Mouse (Mus musculus) lung, embryonic 14.5 days (tissue): ENCODE measurements around the gene Rfx4. TPM values are rescaled to one million over a fixed set of nuclear protein-coding genes. Genes with fewer than 3 reads are reported as not detected.
A peak's percentile ranks its signal among the peaks of the same experiment; 100 is the strongest.

ENCODE experiments used
- ATAC-seq: fragments of 200-750 bp; cut with Nextera tagmentation; 2 replicates; pipeline ENCODE4 v1.8.0; 2017; ENCODE audit warnings: mild to moderate bottlenecking, moderate TSS enrichment, moderate library complexity; ENCODE audit not compliant: insufficient read depth
- DNase-seq: peaks from one replicate; pipeline ENCODE4 v3.0.0-alpha.2; 2015
- H3K27ac ChIP-seq: fragments of 300-500 bp; sonication (generic); 2 replicates; pipeline ENCODE4 v1.5.1; 2014; ENCODE audit warnings: low read depth, mild to moderate bottlenecking, moderate library complexity
- H3K27me3 ChIP-seq: fragments of 300-500 bp; sonication (generic); 2 replicates; pipeline ENCODE4 v1.6.1; 2014; ENCODE audit warnings: low read length, control low read depth; ENCODE audit not compliant: insufficient read depth
- H3K36me3 ChIP-seq: fragments of 300-500 bp; sonication (generic); 2 replicates; pipeline ENCODE4 v1.6.1; 2014; ENCODE audit warnings: control low read depth; ENCODE audit not compliant: insufficient read depth
- H3K4me1 ChIP-seq: fragments of 300-500 bp; sonication (generic); 2 replicates; pipeline ENCODE4 v1.6.1; 2014; ENCODE audit warnings: antibody characterized with exemption, control low read depth; ENCODE audit not compliant: insufficient read depth
- H3K4me2 ChIP-seq: fragments of 300-500 bp; sonication (generic); 2 replicates; pipeline ENCODE4 v1.6.1; 2014; ENCODE audit warnings: mild to moderate bottlenecking
- H3K4me3 ChIP-seq: fragments of 300-500 bp; sonication (generic); 2 replicates; pipeline ENCODE4 v1.5.1; 2014; ENCODE audit warnings: low read depth, low read length
- H3K9ac ChIP-seq: fragments of 300-500 bp; sonication (generic); 2 replicates; pipeline ENCODE4 v1.6.1; 2014
- H3K9me3 ChIP-seq: fragments of 300-500 bp; sonication (generic); 2 replicates; pipeline ENCODE4 v1.6.1; 2016; ENCODE audit warnings: low read depth, low read length, control low read depth
- CTCF ChIP-seq: IDR thresholded peaks from 2 replicates; pipeline ENCODE4 v1.5.1; 2016; ENCODE audit warnings: antibody characterized with exemption, low read depth
- WGBS: fragments of 180-500 bp; shearing (Covaris S2); extraction: QIAGEN DNeasy Blood & Tissue Kit; methylation state at CpG from one replicate; pipeline ENCODE4 v1.1.7; 2014; 5-methylcytosine and 5-hydroxymethylcytosine counted together
- polyA plus RNA-seq: library from polyadenylated mRNA; unstranded; fragments of >200 nt; fragmentation: Nextera tagmentation; extraction: Ambion mirVana; gene quantifications from 2 replicates; pipeline ENCODE4 v1.2.1, GENCODE M21; 2014

The Rfx4 gene
- polyA plus RNA-seq, 1 experiment from 2014 or later = not detected

DNA sequence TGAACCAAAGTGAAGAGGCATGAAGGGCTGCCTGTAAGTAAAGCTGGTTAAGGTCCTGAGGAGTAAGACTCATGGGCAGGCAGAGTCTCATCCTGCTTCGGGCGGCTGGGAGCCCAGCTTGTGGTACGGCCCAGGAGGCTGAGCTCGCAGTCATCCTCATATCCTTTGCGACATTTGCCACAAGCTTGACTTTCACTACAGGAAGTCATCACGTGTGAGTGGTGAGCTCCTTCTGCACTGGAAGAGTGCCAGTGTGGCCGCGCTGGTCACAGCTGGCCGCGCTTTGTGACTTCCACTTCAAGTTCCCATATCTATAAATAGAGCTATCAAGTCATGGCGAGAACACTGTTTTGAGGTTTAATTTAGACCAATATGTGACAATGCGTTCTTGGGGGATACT is 18.7 kb downstream of the Rfx4 start:
- H3K27me3 ChIP-seq = no peaks in the 10 kb centered on the region
- no peak overlapping the region for H3K27ac ChIP-seq
- H3K4me1 ChIP-seq = peaks cover 8% of the 10 kb centered on the region; the same call in 1 of the 2 replicates
- peak; percentile 84 for ATAC-seq
- TF ChIP-seq CTCF = no peak
- DNase-seq = peak; percentile 86
- no peak overlapping the region for H3K9ac ChIP-seq
- H3K4me2 ChIP-seq = no peak overlapping the region
- no peaks in the 10 kb centered on the region for H3K9me3 ChIP-seq
- no peak overlapping the region for H3K4me3 ChIP-seq
- WGBS = 50% methylated on average over 12 of the region's 12 CpGs
- no peaks in the 10 kb centered on the region for H3K36me3 ChIP-seq

DNA sequence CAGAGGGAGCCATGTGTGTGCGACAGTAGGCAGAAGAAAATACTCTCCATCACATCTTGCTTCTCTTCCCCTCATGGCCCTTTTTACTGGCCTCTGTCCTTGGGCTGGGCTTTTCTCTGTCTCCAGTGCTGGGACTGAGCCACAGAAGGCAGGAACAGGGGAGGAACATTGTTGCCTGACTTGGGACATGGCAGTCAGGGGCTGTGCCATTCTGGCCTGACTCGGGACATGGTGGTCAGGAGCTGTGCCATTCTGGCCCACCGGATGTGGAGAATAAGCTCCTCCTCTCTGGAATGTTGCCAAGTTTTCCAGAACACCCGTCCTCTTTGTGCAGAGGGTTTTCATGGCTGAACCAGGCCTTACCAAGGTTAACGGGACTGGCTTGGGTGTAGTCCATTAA is 21.2 kb downstream of the Rfx4 start:
- no peak for TF ChIP-seq CTCF
- DNase-seq = no peak
- no peaks in the 10 kb centered on the region for H3K9me3 ChIP-seq
- H3K27me3 ChIP-seq = no peaks in the 10 kb centered on the region
- H3K4me3 ChIP-seq = no peak overlapping the region
- no peak overlapping the region for H3K27ac ChIP-seq
- H3K4me1 ChIP-seq = peaks cover 8% of the 10 kb centered on the region; the same call in 1 of the 2 replicates
- H3K9ac ChIP-seq = no peak overlapping the region
- no peak overlapping the region for H3K4me2 ChIP-seq
- 57% methylated on average over 5 of the region's 5 CpGs for WGBS
- no peak for ATAC-seq
- no peaks in the 10 kb centered on the region for H3K36me3 ChIP-seq

DNA sequence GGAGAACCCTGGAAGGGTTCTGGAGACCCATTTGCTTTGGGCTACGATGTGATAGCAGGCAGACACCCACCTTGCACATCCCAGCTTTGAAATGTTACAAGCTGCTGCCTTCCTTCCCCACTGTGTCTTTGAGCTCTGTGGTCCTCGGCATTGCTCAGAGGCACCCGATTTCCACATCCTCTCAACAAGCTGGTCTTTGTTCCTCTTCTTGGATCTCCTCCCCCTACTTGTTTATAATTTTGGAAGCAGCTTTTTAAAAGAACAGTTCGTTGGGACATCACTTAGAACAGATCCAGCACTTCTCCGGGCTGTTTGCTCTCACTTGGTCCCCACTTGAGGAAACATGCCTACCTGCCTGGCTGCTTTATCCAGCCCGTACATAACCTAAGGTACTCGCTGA is 22.1 kb downstream of the Rfx4 start:
- Histone ChIP-seq H3K9me3 (no peaks in the 10 kb centered on the region), H3K4me1 (peaks cover 8% of the 10 kb centered on the region; the same call in 1 of the 2 replicates), H3K27ac (no peak overlapping the region), H3K4me3 (no peak overlapping the region), H3K4me2 (no peak overlapping the region), H3K36me3 (no peaks in the 10 kb centered on the region), H3K9ac (no peak overlapping the region), H3K27me3 (no peaks in the 10 kb centered on the region)
- WGBS = 61% methylated on average over 7 of the region's 7 CpGs
- ATAC-seq = no peak
- DNase-seq = no peak
- no peak for TF ChIP-seq CTCF

DNA sequence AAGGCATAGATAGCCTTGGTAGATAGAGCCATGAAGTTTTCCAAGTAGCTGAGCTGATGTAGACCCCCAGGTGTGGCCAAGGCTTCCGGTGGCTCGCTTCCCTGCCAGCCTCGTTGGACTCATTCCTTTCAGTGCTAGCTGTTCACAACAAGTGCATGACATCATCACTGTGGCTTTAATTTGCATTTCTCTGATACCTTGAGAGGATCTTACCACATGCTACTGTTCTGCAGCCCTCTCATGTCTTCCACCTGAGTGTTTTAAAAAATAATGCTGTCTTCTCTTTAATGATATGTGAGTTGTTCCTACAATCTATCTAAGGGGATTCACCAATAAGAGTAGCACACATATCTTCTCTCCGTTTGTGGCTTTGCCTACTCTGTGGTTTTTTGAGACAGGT is 25.0 kb downstream of the Rfx4 start:
- H3K4me1 ChIP-seq = no peaks in the 10 kb centered on the region
- DNase-seq (no peak), ATAC-seq (no peak)
- no peaks in the 10 kb centered on the region for H3K27me3 ChIP-seq
- H3K4me3 ChIP-seq = no peak overlapping the region
- 79% methylated on average over 4 of the region's 4 CpGs for WGBS
- H3K36me3 ChIP-seq = no peaks in the 10 kb centered on the region
- TF ChIP-seq CTCF = no peak
- no peak overlapping the region for H3K27ac ChIP-seq
- H3K9ac ChIP-seq = no peak overlapping the region
- H3K9me3 ChIP-seq = no peaks in the 10 kb centered on the region
- H3K4me2 ChIP-seq = no peak overlapping the region

DNA sequence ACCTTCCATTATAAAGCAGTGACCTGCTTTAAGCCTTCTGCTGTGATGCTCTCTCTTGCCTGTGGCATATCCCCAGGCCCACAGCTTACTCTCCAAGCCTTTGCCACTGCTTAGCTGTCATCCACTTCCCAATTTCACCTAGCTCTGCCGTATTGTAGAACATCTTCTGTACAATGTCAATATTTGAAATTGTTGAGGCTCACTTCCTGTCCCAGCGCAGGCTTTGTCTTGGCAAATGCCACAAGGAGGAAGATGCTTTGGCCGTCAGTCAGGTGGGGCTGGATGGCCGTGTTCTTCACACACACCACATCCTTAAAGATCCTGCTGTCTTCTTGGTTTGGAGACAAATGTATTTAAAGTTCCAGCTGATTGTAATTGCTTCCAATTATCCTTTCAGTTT is 29.5 kb downstream of the Rfx4 start:
- Histone ChIP-seq H3K4me1 (no peaks in the 10 kb centered on the region), H3K27ac (no peak overlapping the region), H3K4me2 (no peak overlapping the region), H3K27me3 (no peaks in the 10 kb centered on the region), H3K36me3 (no peaks in the 10 kb centered on the region), H3K4me3 (no peak overlapping the region), H3K9me3 (no peaks in the 10 kb centered on the region), H3K9ac (no peak overlapping the region)
- WGBS = 50% methylated on average over 4 of the region's 4 CpGs
- DNase-seq (no peak), ATAC-seq (no peak)
- no peak for TF ChIP-seq CTCF

DNA sequence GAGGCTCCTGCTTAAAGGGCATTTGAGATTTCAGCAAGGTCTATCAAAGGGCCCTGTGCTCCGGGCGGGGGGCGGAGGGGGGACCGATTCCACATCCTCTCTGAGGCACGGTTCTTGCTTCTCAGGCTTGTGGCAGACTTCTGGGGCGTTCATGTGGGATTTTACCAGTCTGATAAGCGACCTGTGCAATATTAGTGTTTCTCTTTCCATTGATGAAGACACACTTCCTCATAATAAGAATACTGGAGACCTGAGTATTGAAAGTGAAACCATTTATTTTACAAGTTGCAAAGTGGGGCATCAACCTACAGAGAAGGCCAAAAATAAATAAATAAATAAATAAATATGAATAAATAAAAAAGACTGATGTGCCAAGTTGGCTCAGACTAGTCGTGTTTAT is 34.5 kb downstream of the Rfx4 start:
- TF ChIP-seq CTCF = no peak
- Histone ChIP-seq H3K9ac (no peak overlapping the region), H3K27me3 (no peaks in the 10 kb centered on the region), H3K4me1 (no peaks in the 10 kb centered on the region), H3K4me2 (no peak overlapping the region), H3K9me3 (no peaks in the 10 kb centered on the region), H3K4me3 (no peak overlapping the region), H3K36me3 (no peaks in the 10 kb centered on the region), H3K27ac (no peak overlapping the region)
- WGBS = 81% methylated on average over 8 of the region's 8 CpGs
- no peak for ATAC-seq
- no peak for DNase-seq

DNA sequence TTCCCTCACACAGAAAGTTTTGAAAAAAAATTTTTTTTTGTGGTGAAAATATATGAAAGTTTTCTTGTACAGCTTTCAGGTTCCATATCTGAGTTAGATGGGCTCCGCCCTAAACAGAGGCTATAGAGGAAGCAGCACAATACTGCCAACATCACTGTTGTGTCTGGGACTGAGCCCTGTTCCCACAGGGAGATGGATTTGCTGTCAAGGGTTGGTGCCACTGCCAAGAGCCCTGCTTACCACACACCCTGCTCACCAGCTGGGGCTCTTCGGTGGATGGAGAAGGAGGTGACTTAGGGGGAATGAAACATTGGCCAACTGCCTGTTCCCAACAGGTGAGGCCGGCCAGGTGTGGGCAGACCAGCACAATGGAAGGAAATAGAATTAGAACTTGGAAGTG is 35.3 kb downstream of the Rfx4 start:
- no peak for TF ChIP-seq CTCF
- Histone ChIP-seq H3K4me2 (no peak overlapping the region), H3K27ac (no peak overlapping the region), H3K27me3 (no peaks in the 10 kb centered on the region), H3K36me3 (no peaks in the 10 kb centered on the region), H3K4me3 (no peak overlapping the region), H3K4me1 (no peaks in the 10 kb centered on the region), H3K9ac (no peak overlapping the region), H3K9me3 (no peaks in the 10 kb centered on the region)
- WGBS = 80% methylated on average over 3 of the region's 3 CpGs
- DNase-seq (no peak), ATAC-seq (no peak)

DNA sequence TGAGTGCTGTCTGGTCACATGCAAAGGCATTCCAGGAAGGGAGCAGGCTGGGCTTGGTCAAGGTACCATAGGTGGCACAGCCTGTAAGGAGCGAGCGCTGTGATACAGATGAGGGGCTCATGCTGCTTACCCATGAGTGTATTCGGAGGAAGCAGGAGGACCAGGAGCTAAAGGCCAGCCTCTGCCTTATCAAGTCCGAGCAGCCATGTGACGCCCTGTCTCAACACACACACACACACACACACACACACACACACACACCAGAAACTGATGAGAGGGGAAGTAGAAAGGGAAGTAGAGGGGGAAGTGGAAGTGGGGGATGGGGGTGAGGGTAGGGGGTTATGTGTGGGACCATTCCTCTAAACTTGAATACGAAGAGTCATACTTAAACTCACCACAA is 45.7 kb downstream of the Rfx4 start:
- H3K36me3 ChIP-seq = no peaks in the 10 kb centered on the region
- H3K4me1 ChIP-seq = no peaks in the 10 kb centered on the region
- H3K4me2 ChIP-seq = no peak overlapping the region
- ATAC-seq (no peak), DNase-seq (no peak)
- TF ChIP-seq CTCF = no peak
- H3K27me3 ChIP-seq = no peaks in the 10 kb centered on the region
- H3K9ac ChIP-seq = no peak overlapping the region
- H3K27ac ChIP-seq = no peak overlapping the region
- H3K4me3 ChIP-seq = no peak overlapping the region
- 65% methylated on average over 6 of the region's 6 CpGs for WGBS
- no peaks in the 10 kb centered on the region for H3K9me3 ChIP-seq
